Mouse (Mus musculus): ENCODE results near the gene Platr17. TPM values are rescaled to one million over a fixed set of nuclear protein-coding genes. Genes with fewer than 3 reads are reported as not detected.

Gene Platr17
- 0.93 and 1.6 TPM in 2 replicates for polyA plus RNA-seq (2012; rRNA removed; ENCODE audit: low replicate concordance)

DNA sequence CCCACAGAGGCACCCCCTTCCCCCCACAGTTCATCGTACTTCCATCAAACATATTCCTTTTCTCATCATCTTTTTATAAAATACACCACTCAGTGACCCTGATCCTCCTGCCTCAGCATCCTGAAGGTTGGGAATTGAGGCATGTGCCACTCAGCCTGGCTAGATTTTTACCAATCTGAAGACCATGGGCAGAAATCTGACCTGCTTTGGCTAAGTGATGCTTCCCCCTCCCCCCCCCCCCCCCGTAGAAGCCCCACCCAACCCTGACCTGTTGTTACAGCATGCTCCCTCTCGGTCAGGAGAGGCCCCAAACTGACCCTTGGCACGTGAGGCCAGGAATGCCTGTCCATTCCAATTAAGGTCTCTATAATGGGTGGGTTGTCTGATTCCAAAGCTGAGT lies at the start of gene Platr17:
Platr17 (plus strand) TSS at position 301 of the 400 bp plus-strand sequence.

DNA sequence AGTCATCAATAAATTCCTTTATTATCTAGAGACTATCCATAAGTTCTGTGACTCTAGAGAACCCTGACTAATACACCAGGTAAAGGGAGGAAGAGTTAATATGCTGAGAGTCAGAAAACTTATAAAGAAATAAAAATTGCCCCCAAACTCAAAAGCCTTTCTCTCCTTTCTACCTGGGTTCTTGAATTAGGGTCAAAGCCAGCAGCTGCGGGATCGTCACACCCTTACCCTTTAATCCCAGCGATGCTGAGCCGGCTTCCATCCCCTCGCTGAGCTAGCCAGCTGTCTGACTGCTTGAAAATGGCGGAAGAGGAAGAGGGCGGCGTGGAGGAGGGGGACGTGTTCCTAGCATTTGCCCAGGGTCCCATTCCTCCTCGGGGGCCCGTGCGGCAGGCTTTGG lies 31.4 kb upstream of the Platr17 start, which contains the start of gene Gm7029:
Gm7029 (plus strand) TSS at position 301 of the 400 bp plus-strand sequence.

DNA sequence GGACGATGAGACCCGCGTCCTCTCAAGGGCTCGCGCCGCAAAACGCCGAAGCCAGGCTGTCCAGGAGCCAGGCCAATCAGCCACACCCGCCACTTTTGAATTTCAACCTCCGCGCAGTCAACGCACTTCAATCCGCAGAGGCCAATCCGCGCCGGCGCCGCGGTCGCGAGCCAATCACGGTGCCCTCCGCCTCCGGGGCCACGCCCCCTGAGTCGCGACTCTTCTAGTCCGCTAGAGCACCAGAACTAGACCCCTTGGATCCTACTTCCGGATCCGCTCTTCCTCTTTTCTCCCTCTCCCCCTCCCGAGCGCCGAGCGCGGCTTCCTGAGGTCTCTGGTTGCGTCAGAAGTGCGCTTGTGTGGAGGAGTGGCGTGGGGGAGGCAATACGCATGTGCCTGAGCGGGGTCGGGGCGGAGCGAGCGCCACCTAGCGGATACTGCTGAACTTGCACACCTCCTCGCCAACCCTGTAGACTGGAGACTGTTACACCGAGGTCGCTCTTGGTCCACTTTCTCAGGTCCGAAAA lies 14.3 kb upstream of the Platr17 start, which contains the start of gene Kifc1:
Kifc1 (minus strand) TSS at position 129 of the 527 bp plus-strand sequence.

DNA sequence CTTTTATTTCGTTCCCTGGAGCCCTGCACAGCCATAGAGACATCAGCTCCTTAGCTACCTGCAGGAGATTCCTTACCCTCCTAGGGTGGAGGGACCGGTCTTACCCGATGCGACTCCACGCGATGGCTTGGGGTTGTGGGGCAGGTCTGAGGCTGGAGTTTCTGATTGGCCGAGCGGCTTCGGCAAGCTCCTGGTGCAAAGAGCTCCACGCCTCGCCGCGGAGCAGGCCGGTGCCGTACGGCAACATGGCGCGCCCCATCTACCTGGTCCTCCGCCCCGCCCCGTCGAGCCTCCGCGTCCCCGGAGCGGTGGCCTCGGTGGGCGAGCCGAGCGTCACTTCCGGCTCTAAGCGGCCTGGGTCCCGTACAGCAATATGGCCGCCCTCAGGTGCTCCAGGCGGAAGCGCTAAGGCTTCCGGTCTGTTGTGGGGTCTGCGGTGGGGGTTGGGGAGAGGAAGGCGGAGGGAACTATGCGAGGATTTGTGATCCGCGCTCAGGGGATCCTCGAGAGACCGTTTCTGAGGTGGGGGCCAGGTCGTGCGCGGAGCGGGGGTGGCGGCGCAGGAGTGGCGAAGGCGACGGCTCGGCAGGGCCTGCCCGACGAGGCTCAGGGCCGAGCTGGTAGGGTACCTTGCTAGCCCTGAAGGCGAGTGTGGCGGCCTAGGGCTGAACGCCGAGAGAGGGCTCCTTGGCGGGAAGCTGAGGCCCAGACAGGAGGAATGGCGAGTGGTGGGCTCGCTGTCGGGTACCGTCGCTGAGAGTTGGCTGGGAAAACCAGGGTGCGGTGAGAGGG lies 4.3 kb downstream of the Platr17 start, which contains the start of gene Daxx:
Daxx (plus strand) TSS at position 338 of the 792 bp plus-strand sequence.

DNA sequence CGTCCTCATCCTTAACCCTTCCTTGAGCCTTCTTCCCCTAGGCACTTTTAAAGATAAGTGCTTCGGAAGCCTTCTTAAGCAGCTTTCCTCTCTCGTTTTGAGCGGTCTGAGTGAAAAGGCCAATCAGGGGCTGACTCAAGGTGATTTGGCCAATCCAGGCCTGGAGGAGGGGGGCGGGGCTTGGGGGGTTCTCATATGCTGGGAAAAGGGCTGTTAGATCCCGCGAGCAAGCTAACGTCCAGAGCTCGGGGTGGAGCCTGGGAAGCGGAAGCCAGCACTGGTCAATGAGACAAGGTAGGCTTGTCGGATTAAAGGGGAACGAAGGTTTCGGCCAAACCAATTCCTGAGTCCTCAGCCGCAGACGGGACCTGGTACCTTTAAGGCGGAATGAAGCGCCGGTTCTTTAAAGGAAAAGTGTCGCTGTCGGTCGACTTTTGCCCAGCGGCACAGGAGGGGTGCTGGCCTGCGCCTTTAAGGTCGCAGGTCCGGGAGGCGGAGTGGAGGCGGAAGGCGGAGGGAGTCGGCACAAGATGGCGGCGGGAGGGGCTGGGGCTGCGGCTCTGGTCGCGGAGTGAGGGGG lies 10.8 kb downstream of the Platr17 start, which contains the start of the genes Tapbp and Zbtb22:
Tapbp (plus strand) TSS at position 229 of the 580 bp plus-strand sequence.
Zbtb22 (plus strand) TSS at position 234 of the 580 bp plus-strand sequence.

DNA sequence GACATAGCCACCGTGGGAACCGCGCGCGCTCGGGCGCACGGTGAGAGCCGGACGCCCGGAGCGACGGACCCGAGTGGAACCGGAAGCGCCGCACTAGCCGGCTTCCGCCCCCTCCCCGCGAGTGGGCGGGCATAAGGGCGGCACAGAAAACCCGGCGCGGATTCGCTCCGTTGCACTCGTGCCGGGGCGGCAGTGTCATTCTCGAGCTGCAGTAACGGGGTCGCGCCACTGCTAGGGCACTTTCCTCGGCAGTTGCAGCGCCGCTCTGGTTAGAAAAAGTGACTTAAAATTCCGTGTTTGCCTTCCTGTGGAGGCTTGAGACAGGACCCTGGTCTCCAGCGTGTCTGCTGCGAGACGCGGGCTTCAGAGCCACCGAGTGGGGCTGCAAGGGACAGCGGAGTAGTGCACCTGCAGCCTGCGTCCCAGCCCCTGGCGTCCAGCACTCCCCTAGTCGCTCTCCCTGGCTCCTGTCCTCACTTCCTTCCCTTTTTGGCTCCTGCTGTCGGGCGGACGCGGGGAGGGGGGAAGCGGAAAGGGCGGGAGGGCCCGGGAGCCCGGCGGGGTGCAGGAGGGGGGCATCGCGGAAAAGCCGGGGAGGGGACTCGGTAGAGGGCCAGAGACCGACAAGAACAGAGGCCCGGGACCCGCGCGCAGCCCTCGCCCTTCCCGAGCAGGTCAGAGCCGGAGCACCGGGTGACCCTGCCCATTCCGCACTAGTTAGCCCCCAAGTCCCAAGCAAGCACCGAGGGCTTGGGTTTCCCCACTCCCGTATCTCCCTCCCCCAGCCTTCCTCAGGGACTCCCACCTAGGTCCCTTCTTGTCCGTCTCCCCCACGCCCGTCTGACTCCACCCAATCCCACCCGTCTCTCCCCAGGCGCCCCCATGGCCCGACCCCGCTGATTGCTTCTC lies 24.7 kb downstream of the Platr17 start, which contains the start of gene Rgl2:
Rgl2 (plus strand) TSS at position 173 of the 909 bp plus-strand sequence.

DNA sequence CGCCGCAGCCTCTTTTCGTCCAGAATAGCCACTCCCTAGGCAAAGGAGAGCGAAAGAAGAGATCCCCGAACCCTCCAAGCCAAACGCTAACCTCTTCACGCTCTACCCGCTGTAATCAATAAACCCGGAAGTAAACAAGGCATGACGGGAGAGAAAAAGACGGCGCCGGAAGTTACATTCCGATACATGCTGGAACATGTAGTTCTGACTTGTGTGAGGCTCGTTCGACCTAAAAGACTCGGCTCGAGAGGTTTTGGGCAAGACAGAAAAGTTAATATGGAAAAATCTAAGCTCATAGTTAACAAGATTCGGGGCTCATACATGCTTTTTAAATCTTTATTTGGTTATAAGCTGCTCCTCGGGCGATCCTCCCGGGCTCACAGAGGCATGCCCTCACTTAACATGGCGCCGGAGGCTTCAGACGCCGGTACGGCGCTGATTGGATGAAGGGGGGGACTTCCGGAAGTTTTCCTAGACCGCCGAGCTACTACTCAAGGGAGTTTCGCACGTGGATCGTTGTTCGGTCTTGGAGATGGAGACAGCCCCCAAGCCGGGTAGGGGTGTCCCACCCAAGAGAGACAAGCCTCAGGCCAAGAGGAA lies 35.4 kb downstream of the Platr17 start, which contains the start of the genes Pfdn6 and Wdr46:
Pfdn6 (minus strand) TSS at position 138 of the 600 bp plus-strand sequence.
Wdr46 (plus strand) TSS at position 455 of the 600 bp plus-strand sequence.

DNA sequence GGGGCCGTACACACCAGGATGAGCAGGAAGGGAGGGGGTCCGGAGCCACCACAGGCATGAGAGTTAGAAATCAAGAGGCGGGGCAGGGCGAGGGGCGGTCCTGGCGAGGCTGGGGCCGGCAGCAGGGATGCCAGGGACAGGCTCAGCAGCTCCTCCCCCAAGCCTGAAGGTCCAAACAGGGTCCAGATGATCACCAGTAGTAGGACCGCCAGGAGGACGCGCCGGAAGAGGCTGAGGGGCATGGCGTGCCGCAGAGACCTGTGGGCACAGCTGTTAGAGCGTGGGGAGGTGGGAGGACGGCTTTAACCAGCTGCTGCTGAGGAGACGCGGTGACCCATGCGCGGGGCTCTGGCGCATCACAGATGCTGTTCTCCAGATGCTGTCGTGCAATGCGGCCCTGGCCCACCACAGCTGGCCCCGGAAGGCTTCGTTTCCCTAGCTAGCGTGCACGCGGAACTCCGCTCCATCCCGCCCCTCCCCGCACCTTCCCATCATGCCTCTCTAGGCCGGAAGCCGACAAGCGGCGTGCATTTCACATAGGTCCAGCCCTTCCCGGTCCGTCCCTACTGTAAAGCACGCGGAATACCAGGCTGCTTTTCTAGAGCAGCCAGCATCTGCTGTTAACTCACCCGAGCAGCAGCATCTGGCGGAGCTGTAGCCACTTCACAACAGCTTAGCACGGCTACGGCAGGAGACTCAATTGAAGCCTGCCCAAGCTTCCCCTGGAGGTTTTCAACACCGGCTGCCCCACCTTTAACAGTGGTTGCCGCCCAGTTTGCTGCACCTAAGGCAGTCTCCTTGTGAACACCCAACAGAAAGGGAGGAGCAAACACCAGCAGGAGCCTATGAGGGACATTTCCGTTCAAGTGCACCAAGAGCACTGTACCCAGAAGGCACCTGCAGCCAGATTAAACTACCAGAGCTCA lies 46.3 kb downstream of the Platr17 start, which contains the start of gene B3galt4:
B3galt4 (minus strand) TSS at position 468 of the 926 bp plus-strand sequence.

DNA sequence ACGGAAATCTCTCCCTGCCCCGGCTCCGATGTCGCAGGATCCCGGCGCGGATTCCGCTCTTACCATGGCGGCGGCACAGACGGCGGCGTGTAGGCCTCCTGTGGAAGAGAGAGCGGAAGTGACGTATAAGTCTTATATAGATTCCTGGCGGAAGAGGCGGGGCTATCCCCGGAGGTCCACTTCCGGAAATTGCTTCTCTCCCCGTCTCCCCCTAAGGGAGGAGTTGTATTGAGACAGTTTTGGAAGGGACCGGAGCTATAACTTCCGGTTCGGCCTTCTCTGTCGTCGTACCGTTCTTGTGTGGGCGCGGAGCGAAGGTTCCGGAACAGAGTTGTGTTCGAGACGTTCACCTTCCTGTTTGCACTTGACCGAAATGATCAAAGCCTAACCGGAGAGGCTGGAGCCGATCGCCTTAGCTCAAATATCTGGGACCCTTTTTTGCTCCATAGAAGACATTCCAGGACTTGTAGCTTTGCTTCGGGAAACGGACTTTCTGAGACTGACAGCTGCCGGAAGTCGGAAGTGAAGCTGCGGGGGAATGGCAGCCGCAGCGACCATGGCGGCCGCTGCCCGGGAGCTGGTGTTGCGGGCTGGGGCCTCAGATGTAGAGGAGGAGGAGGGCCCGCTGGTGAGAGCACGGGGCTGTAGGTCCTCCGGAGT lies 50.8 kb downstream of the Platr17 start, which contains the start of the genes Vps52 and Rps18:
Vps52 (plus strand) TSS at position 258 of the 660 bp plus-strand sequence.
Rps18 (minus strand) TSS at position 447 of the 660 bp plus-strand sequence.

Other genes starting within 250 kb of the Platr17 start
- 66.1 and 93.3 TPM in 2 replicates for gene Hnrnpm, start 218.3 kb upstream of the Platr17 start, polyA plus RNA-seq (2012; rRNA removed; ENCODE audit: low replicate concordance)
- gene March2, start 186.5 kb upstream of the Platr17 start, polyA plus RNA-seq (2012; rRNA removed; ENCODE audit: low replicate concordance) = 123 and 128 TPM in 2 replicates
- gene Rab11b, start 144.6 kb upstream of the Platr17 start, polyA plus RNA-seq (2012; rRNA removed; ENCODE audit: low replicate concordance) = 393 and 399 TPM in 2 replicates
- 140 and 183 TPM in 2 replicates for gene Angptl4, start 123.3 kb upstream of the Platr17 start, polyA plus RNA-seq (2012; rRNA removed; ENCODE audit: low replicate concordance)
- gene Kank3, start 94.6 kb upstream of the Platr17 start, polyA plus RNA-seq (2012; rRNA removed; ENCODE audit: low replicate concordance) = 123 and 162 TPM in 2 replicates
- gene Rps28, start 80.6 kb upstream of the Platr17 start, polyA plus RNA-seq (2012; rRNA removed; ENCODE audit: low replicate concordance) = 609 and 610 TPM in 2 replicates
- gene Ndufa7, start 80.6 kb upstream of the Platr17 start, polyA plus RNA-seq (2012; rRNA removed; ENCODE audit: low replicate concordance) = 532 and 579 TPM in 2 replicates
- gene Cd320, start 62.0 kb upstream of the Platr17 start, polyA plus RNA-seq (2012; rRNA removed; ENCODE audit: low replicate concordance) = 97.5 and 125 TPM in 2 replicates
- not detected in 2 replicates for gene Gm7029, start 31.3 kb upstream of the Platr17 start, polyA plus RNA-seq (2012; rRNA removed; ENCODE audit: low replicate concordance)
- gene Kifc1, start 14.5 kb upstream of the Platr17 start, polyA plus RNA-seq (2012; rRNA removed; ENCODE audit: low replicate concordance) = 2.1 and 4.2 TPM in 2 replicates
- gene Daxx, start 4.3 kb downstream of the Platr17 start, polyA plus RNA-seq (2012; rRNA removed; ENCODE audit: low replicate concordance) = 64.8 and 67.0 TPM in 2 replicates
- gene Tapbp, start 10.8 kb downstream of the Platr17 start, polyA plus RNA-seq (2012; rRNA removed; ENCODE audit: low replicate concordance) = 238 and 378 TPM in 2 replicates
- gene Zbtb22, start 10.8 kb downstream of the Platr17 start, polyA plus RNA-seq (2012; rRNA removed; ENCODE audit: low replicate concordance) = 72.4 and 116 TPM in 2 replicates
- gene Rgl2, start 24.4 kb downstream of the Platr17 start, polyA plus RNA-seq (2012; rRNA removed; ENCODE audit: low replicate concordance) = 255 and 438 TPM in 2 replicates
- 12.4 and 16.1 TPM in 2 replicates for gene Pfdn6, start 35.2 kb downstream of the Platr17 start, polyA plus RNA-seq (2012; rRNA removed; ENCODE audit: low replicate concordance)
- 18.2 and 23.7 TPM in 2 replicates for gene Wdr46, start 35.5 kb downstream of the Platr17 start, polyA plus RNA-seq (2012; rRNA removed; ENCODE audit: low replicate concordance)
- gene B3galt4, start 46.4 kb downstream of the Platr17 start, polyA plus RNA-seq (2012; rRNA removed; ENCODE audit: low replicate concordance) = 9.8 and 25.7 TPM in 2 replicates
- 68.7 and 74.9 TPM in 2 replicates for gene Vps52, start 50.7 kb downstream of the Platr17 start, polyA plus RNA-seq (2012; rRNA removed; ENCODE audit: low replicate concordance)
- 283 and 376 TPM in 2 replicates for gene Rps18, start 50.9 kb downstream of the Platr17 start, polyA plus RNA-seq (2012; rRNA removed; ENCODE audit: low replicate concordance)
- gene H2-K1, start 95.2 kb downstream of the Platr17 start, polyA plus RNA-seq (2012; rRNA removed; ENCODE audit: low replicate concordance) = 6,978 and 9,315 TPM in 2 replicates
- gene Ring1, start 119.5 kb downstream of the Platr17 start, polyA plus RNA-seq (2012; rRNA removed; ENCODE audit: low replicate concordance) = 29.1 and 42.5 TPM in 2 replicates
- 89.2 and 219 TPM in 2 replicates for gene H2-Ke6, start 122.9 kb downstream of the Platr17 start, polyA plus RNA-seq (2012; rRNA removed; ENCODE audit: low replicate concordance)
- gene Slc39a7, start 126.5 kb downstream of the Platr17 start, polyA plus RNA-seq (2012; rRNA removed; ENCODE audit: low replicate concordance) = 148 and 187 TPM in 2 replicates
- 62.9 and 110 TPM in 2 replicates for gene Rxrb, start 126.7 kb downstream of the Platr17 start, polyA plus RNA-seq (2012; rRNA removed; ENCODE audit: low replicate concordance)
- 1.8 and 4.3 TPM in 2 replicates for gene Col11a2, start 134.3 kb downstream of the Platr17 start, polyA plus RNA-seq (2012; rRNA removed; ENCODE audit: low replicate concordance)
- 59.6 and 112 TPM in 2 replicates for gene H2-Oa, start 187.2 kb downstream of the Platr17 start, polyA plus RNA-seq (2012; rRNA removed; ENCODE audit: low replicate concordance)
- gene H2-DMa, start 214.4 kb downstream of the Platr17 start, polyA plus RNA-seq (2012; rRNA removed; ENCODE audit: low replicate concordance) = 180 and 191 TPM in 2 replicates
- gene Brd2, start 217.5 kb downstream of the Platr17 start, polyA plus RNA-seq (2012; rRNA removed; ENCODE audit: low replicate concordance) = 112 and 199 TPM in 2 replicates
- gene H2-DMb2, start 238.2 kb downstream of the Platr17 start, polyA plus RNA-seq (2012; rRNA removed; ENCODE audit: low replicate concordance) = 125 and 219 TPM in 2 replicates
- 243 and 276 TPM in 2 replicates for gene H2-DMb1, start 247.9 kb downstream of the Platr17 start, polyA plus RNA-seq (2012; rRNA removed; ENCODE audit: low replicate concordance)

All from mammary gland, adult 2 months (tissue).